Mouse (Mus musculus) neural tube, embryonic 12.5 days (tissue): Measurements from ENCODE around the gene Slc1a5. TPM values are rescaled to one million over a fixed set of nuclear protein-coding genes. Genes with fewer than 3 reads are reported as not detected.
A peak's percentile ranks its signal among the peaks of the same experiment; 100 is the strongest.

Experiments used
- ATAC-seq: fragments of 200-750 bp; cut with Nextera tagmentation; 2 replicates; pipeline ENCODE4 v1.8.0; 2017; ENCODE audit warnings: low read depth, mild to moderate bottlenecking, moderate TSS enrichment, moderate library complexity; ENCODE audit not compliant: low FRiP score
- H3K27ac ChIP-seq: fragments of 300-500 bp; sonication (generic); 2 replicates; pipeline ENCODE4 v1.5.1; 2016
- H3K27me3 ChIP-seq: fragments of 300-500 bp; sonication (generic); replicated peaks from 2 replicates; pipeline ENCODE4 v1.6.1; 2016; ENCODE audit warnings: mild to moderate bottlenecking
- H3K36me3 ChIP-seq: fragments of 300-500 bp; sonication (generic); 2 replicates; pipeline ENCODE4 v1.6.1; 2016; ENCODE audit warnings: mild to moderate bottlenecking
- H3K4me1 ChIP-seq: fragments of 300-500 bp; sonication (generic); 2 replicates; pipeline ENCODE4 v1.6.1; 2016
- H3K4me2 ChIP-seq: fragments of 300-500 bp; sonication (generic); replicated peaks from 2 replicates; pipeline ENCODE4 v1.6.1; 2016; ENCODE audit warnings: mild to moderate bottlenecking
- H3K4me3 ChIP-seq: fragments of 300-500 bp; sonication (generic); 2 replicates; pipeline ENCODE4 v1.5.1; 2016
- H3K9ac ChIP-seq: fragments of 300-500 bp; sonication (generic); 2 replicates; pipeline ENCODE4 v1.6.1; 2016; ENCODE audit warnings: mild to moderate bottlenecking
- H3K9me3 ChIP-seq: fragments of 300-500 bp; sonication (generic); 2 replicates; pipeline ENCODE4 v1.6.1; 2016; ENCODE audit warnings: mild to moderate bottlenecking
- WGBS: fragments of 180-500 bp; shearing (Covaris S2); methylation state at CpG from one replicate; pipeline ENCODE4 v1.1.7; 2016; 5-methylcytosine and 5-hydroxymethylcytosine counted together
- polyA plus RNA-seq: library from polyadenylated mRNA; unstranded; fragments of >200 nt; fragmentation: Nextera tagmentation; extraction: Ambion mirVana; gene quantifications from 2 replicates; pipeline ENCODE4 v1.2.1, GENCODE M21; 2016

Gene Slc1a5
- polyA plus RNA-seq, 1 experiment from 2014 or later = 17.8 TPM

- H3K4me3 ChIP-seq = no peak overlapping the region
- no peak overlapping the region for H3K9ac ChIP-seq
- no peak overlapping the region for H3K4me2 ChIP-seq
- 26% methylated on average over 8 of the region's 8 CpGs for WGBS
- H3K27ac ChIP-seq = no peak overlapping the region
- no peaks in the 10 kb centered on the region for H3K4me1 ChIP-seq
- no peaks in the 10 kb centered on the region for H3K36me3 ChIP-seq
- no peak for ATAC-seq
- no peaks in the 10 kb centered on the region for H3K9me3 ChIP-seq
- no peaks in the 10 kb centered on the region for H3K27me3 ChIP-seq
Measured at GRCm38 (mm10) chr7:16760292-16760691, 20.8 kb upstream of the Slc1a5 start.

DNA sequence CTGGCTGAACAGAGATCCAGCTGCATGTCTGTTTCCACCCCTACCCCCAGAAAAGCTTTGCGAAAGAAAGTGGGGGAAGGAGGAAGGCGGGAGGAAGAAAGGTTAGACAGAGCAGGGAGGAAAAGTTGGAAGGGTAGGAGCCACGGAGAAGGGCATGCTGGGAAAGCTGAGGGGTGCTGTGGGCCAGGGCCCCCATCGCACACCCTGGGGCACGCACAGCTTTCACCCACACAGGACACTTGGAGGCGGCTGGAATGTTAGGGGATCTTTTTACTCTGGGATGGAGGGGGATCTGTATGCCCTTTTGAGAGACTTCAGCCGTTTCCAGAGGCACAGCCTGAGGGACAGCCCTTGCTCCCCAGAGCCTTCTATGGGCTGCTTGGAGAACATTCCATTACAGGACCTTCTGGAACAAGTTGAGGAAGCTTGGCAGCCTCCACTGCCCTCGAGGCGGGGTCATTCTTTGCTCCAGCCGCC, 20.1 kb upstream of the Slc1a5 start:
- Histone ChIP-seq H3K27ac (no peak overlapping the region), H3K4me3 (no peak overlapping the region), H3K4me1 (no peaks in the 10 kb centered on the region), H3K9ac (no peak overlapping the region), H3K36me3 (no peaks in the 10 kb centered on the region), H3K4me2 (0 out of 2 replicates have a peak overlapping the region, but pooled peaks have one; percentile 5), H3K9me3 (no peaks in the 10 kb centered on the region), H3K27me3 (no peaks in the 10 kb centered on the region)
- WGBS = 62% methylated on average over 10 of the region's 10 CpGs
- no peak for ATAC-seq

DNA sequence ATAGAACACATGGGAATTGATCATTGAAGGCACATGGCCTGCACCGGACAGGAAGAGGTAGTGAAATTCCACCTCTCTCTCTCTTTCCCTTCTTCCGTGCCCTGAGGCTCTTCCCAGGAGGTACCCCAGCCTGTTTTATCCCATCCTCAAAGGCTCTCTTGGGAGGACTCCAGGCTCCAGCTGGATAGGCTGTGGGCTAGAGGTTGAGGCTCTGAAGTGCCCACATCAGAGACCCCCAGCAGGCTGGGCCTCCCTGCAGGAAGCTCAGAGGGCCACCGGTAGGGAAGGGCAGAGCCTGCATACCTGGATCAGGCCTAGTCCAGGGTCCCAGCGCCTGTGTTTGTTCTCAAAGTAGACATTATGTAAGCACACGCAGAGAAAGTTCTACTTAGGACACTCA, 19.5 kb upstream of the Slc1a5 start:
- Histone ChIP-seq H3K27ac (no peak overlapping the region), H3K9me3 (no peaks in the 10 kb centered on the region), H3K36me3 (no peaks in the 10 kb centered on the region), H3K4me1 (peaks cover 3% of the 10 kb centered on the region; the same call in 1 of the 2 replicates), H3K27me3 (no peaks in the 10 kb centered on the region), H3K4me2 (no peak overlapping the region), H3K4me3 (no peak overlapping the region), H3K9ac (no peak overlapping the region)
- no peak for ATAC-seq
- WGBS = 50% methylated on average over 5 of the region's 5 CpGs

- Histone ChIP-seq H3K4me2 (no peak overlapping the region), H3K4me3 (no peak overlapping the region), H3K27ac (no peak overlapping the region), H3K9me3 (no peaks in the 10 kb centered on the region), H3K4me1 (peaks cover 3% of the 10 kb centered on the region; the same call in 1 of the 2 replicates), H3K27me3 (no peaks in the 10 kb centered on the region), H3K36me3 (no peaks in the 10 kb centered on the region), H3K9ac (no peak overlapping the region)
- ATAC-seq = no peak
- WGBS = 87% methylated on average over 7 of the region's 7 CpGs
Measured at GRCm38 (mm10) chr7:16763463-16764218, 17.5 kb upstream of the Slc1a5 start.

- no peak for ATAC-seq
- no peak overlapping the region for H3K27ac ChIP-seq
- no peaks in the 10 kb centered on the region for H3K36me3 ChIP-seq
- H3K9ac ChIP-seq = no peak overlapping the region
- no peaks in the 10 kb centered on the region for H3K9me3 ChIP-seq
- peaks cover 3% of the 10 kb centered on the region; the same call in 1 of the 2 replicates for H3K4me1 ChIP-seq
- no peak overlapping the region for H3K4me2 ChIP-seq
- WGBS = 12% methylated on average over 2 of the region's 2 CpGs
- H3K27me3 ChIP-seq = no peaks in the 10 kb centered on the region
- no peak overlapping the region for H3K4me3 ChIP-seq
Measured at GRCm38 (mm10) chr7:16766443-16766842, 14.7 kb upstream of the Slc1a5 start.

- Histone ChIP-seq H3K27me3 (no peaks in the 10 kb centered on the region), H3K9me3 (peaks cover 4% of the 10 kb centered on the region; the same call in 1 of the 2 replicates), H3K36me3 (no peaks in the 10 kb centered on the region), H3K4me2 (no peak overlapping the region), H3K9ac (no peak overlapping the region), H3K4me1 (no peaks in the 10 kb centered on the region), H3K4me3 (no peak overlapping the region), H3K27ac (no peak overlapping the region)
- ATAC-seq = no peak
- WGBS = 44% methylated on average over 5 of the region's 5 CpGs
Measured at GRCm38 (mm10) chr7:16775888-16776287, 5.3 kb upstream of the Slc1a5 start.

- WGBS = 85% methylated on average over 5 of the region's 5 CpGs
Measured at GRCm38 (mm10) chr7:16780076-16780475, 1.1 kb upstream of the Slc1a5 start.

GRCm38 (mm10) chr7:16781555-16781815, 345 bp downstream of the Slc1a5 start:
- peaks cover 25% of the 10 kb centered on the region for H3K4me1 ChIP-seq
- under 1% methylated on average over 10 of the region's 10 CpGs for WGBS
- H3K9me3 ChIP-seq = no peaks in the 10 kb centered on the region
- peaks cover 7% of the 10 kb centered on the region; the same call in 1 of the 2 replicates for H3K27me3 ChIP-seq
- peak overlapping the region; percentile 68 for H3K9ac ChIP-seq
- no peaks in the 10 kb centered on the region for H3K36me3 ChIP-seq
- no peak overlapping the region for H3K27ac ChIP-seq
- H3K4me3 ChIP-seq = peak overlapping the region; percentile 63
- ATAC-seq = no peak
- H3K4me2 ChIP-seq = peak overlapping the region; percentile 100

More at GRCm38 (mm10) chr7:16780076-16780475, 1.1 kb upstream of the Slc1a5 start:
- Histone ChIP-seq H3K9ac (no peak overlapping the region), H3K36me3 (no peaks in the 10 kb centered on the region), H3K9me3 (no peaks in the 10 kb centered on the region), H3K27me3 (peaks cover 7% of the 10 kb centered on the region; the same call in 1 of the 2 replicates), H3K4me1 (peaks cover 25% of the 10 kb centered on the region), H3K4me3 (no peak overlapping the region), H3K27ac (no peak overlapping the region), H3K4me2 (no peak overlapping the region)
- ATAC-seq = no peak

DNA sequence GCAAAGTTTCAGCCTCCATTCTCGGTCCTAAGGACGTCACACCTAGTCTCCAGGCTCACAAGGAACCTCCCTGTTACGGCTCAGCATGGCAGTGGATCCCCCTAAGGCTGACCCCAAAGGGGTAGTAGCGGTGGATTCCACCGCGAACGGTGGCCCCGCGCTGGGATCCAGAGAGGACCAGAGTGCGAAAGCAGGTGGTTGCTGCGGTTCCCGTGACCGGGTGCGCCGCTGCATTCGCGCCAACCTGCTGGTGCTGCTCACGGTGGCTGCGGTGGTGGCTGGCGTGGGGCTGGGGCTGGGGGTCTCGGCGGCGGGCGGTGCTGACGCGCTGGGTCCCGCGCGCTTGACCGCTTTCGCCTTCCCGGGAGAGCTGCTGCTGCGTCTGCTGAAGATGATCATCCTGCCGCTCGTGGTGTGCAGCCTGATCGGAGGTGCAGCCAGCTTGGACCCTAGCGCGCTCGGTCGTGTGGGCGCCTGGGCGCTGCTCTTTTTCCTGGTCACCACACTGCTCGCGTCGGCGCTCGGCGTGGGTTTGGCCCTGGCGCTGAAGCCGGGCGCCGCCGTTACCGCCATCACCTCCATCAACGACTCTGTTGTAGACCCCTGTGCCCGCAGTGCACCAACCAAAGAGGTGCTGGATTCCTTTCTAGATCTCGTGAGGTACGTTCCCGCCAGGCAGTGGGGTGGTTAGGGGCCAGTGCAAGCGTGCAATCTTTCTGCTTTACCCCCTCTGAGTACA, 845 bp downstream of the Slc1a5 start:
- H3K9ac ChIP-seq = peak overlapping the region; percentile 68
- peak overlapping the region; percentile 63 for H3K4me3 ChIP-seq
- peak overlapping the region; percentile 100 for H3K4me2 ChIP-seq
- no peaks in the 10 kb centered on the region for H3K36me3 ChIP-seq
- WGBS = under 1% methylated on average over 59 of the region's 60 CpGs
- peak; percentile 48 for ATAC-seq
- H3K27me3 ChIP-seq = peaks cover 7% of the 10 kb centered on the region; the same call in 1 of the 2 replicates
- peaks cover 25% of the 10 kb centered on the region for H3K4me1 ChIP-seq
- no peaks in the 10 kb centered on the region for H3K9me3 ChIP-seq
- no peak overlapping the region for H3K27ac ChIP-seq

GRCm38 (mm10) chr7:16782555-16783125, 1.5 kb downstream of the Slc1a5 start:
- WGBS = 3% methylated on average over 11 of the region's 11 CpGs
- H3K9me3 ChIP-seq = no peaks in the 10 kb centered on the region
- peak overlapping the region; percentile 63 for H3K4me3 ChIP-seq

GRCm38 (mm10) chr7:16783224-16783688, 2.1 kb downstream of the Slc1a5 start:
- H3K9ac ChIP-seq = no peak overlapping the region; the same call in 1 of the 2 replicates
- peaks cover 25% of the 10 kb centered on the region for H3K4me1 ChIP-seq
- no peak overlapping the region for H3K27ac ChIP-seq
- H3K4me2 ChIP-seq = peak overlapping the region; percentile 100
- no peaks in the 10 kb centered on the region for H3K9me3 ChIP-seq
- H3K36me3 ChIP-seq = no peaks in the 10 kb centered on the region
- H3K4me3 ChIP-seq = peak overlapping the region; percentile 63
- H3K27me3 ChIP-seq = peaks cover 7% of the 10 kb centered on the region; the same call in 1 of the 2 replicates
- ATAC-seq = no peak
- 18% methylated on average over 10 of the region's 10 CpGs for WGBS

More at GRCm38 (mm10) chr7:16782555-16783125, 1.5 kb downstream of the Slc1a5 start:
- H3K4me2 ChIP-seq = peak overlapping the region; percentile 100
- no peak for ATAC-seq
- H3K27ac ChIP-seq = no peak overlapping the region
- H3K36me3 ChIP-seq = no peaks in the 10 kb centered on the region
- peak overlapping the region; percentile 68 for H3K9ac ChIP-seq
- peaks cover 25% of the 10 kb centered on the region for H3K4me1 ChIP-seq
- peaks cover 7% of the 10 kb centered on the region; the same call in 1 of the 2 replicates for H3K27me3 ChIP-seq
